Mouse (Mus musculus) limb, embryonic 15.5 days (tissue): ENCODE measurements around the gene Plac9a. TPM values are rescaled to one million over a fixed set of nuclear protein-coding genes. Genes with fewer than 3 reads are reported as not detected.
"Not testable (repeated sequence)": the region's sequence is repeated elsewhere in the genome, so short reads cannot be mapped to it uniquely, and the experiment has no call there.

Experiments used
- ATAC-seq: fragments of 200-750 bp; cut with Nextera tagmentation; 2 replicates; pipeline ENCODE4 v1.8.0; 2017; ENCODE audit warnings: low read depth, moderate TSS enrichment; ENCODE audit not compliant: insufficient number of reproducible peaks, low FRiP score, low TSS enrichment
- H3K27ac ChIP-seq: fragments of 300-500 bp; sonication (generic); 2 replicates; pipeline ENCODE4 v1.5.1; 2015; ENCODE audit warnings: moderate library complexity, mild to moderate bottlenecking, inconsistent platforms
- H3K27me3 ChIP-seq: fragments of 300-500 bp; sonication (generic); 2 replicates; pipeline ENCODE4 v1.6.1; 2015; ENCODE audit warnings: inconsistent platforms
- H3K36me3 ChIP-seq: fragments of 300-500 bp; sonication (generic); 2 replicates; pipeline ENCODE4 v1.6.1; 2015; ENCODE audit warnings: inconsistent platforms
- H3K4me1 ChIP-seq: fragments of 300-500 bp; sonication (generic); 2 replicates; pipeline ENCODE4 v1.6.1; 2015; ENCODE audit warnings: inconsistent platforms
- H3K4me2 ChIP-seq: fragments of 300-500 bp; sonication (generic); 2 replicates; pipeline ENCODE4 v1.6.1; 2015; ENCODE audit warnings: mild to moderate bottlenecking, inconsistent platforms
- H3K4me3 ChIP-seq: fragments of 300-500 bp; sonication (generic); 2 replicates; pipeline ENCODE4 v1.5.1; 2015; ENCODE audit warnings: mild to moderate bottlenecking, inconsistent platforms
- H3K9ac ChIP-seq: fragments of 300-500 bp; sonication (generic); 2 replicates; pipeline ENCODE4 v1.6.1; 2015; ENCODE audit warnings: inconsistent platforms
- H3K9me3 ChIP-seq: fragments of 300-500 bp; sonication (generic); 2 replicates; pipeline ENCODE4 v1.6.1; 2016; ENCODE audit warnings: inconsistent platforms
- WGBS: fragments of 180-500 bp; shearing (Covaris S2); methylation state at CpG from one replicate; pipeline ENCODE4 v1.1.7; 2015; 5-methylcytosine and 5-hydroxymethylcytosine counted together
- polyA plus RNA-seq: library from polyadenylated mRNA; unstranded; fragments of >200 nt; fragmentation: Nextera tagmentation; extraction: Ambion mirVana; gene quantifications from 2 replicates; pipeline ENCODE4 v1.2.1, GENCODE M21; 2015

Gene Plac9a
- 2.5 TPM in 1 of 2 replicates, not detected in the other for polyA plus RNA-seq

DNA sequence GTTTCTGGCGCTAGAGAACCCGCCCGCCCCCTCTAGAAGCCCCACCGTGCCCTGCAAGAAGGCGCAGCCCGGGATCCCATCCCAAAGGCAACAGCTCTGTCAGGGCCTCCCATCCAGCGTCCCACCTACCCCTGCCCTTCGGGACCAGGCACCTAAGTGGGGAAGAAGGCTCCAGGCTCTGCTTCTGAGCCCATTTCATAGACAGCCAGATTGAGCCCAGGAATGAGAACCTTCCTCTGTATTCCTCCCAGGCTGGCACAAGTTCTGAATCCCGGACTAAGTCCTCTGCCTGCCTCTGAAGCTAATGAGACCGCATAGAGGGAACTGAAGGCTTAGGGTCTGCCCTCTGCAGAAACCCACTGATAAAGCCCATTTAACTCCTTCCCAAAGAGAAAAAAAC lies at the start of gene Plac9a:
TSS of gene Plac9a (minus strand) at position 101 of the 400 bp plus-strand sequence.
- H3K4me3 ChIP-seq, H3K9me3 ChIP-seq, ATAC-seq: not testable (repeated sequence)

DNA sequence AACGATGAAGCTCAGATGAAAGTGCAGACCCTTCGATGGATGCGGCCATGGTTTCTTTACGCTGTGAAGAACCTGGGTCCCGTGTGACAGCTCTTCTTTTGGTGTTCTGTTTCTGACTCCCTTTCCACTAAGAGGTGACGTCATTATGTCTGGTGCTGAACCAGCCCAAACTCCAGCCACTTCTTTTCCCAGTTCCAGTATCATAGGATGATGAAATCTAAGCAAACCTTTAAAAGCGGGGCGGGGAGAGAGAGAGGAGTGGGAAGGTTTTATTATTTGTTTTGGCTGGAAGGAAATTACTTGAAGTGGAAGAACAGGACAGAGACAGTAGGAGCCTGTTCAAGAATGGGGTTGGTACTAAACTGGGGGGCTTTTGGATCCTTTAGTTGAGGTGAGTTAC lies 35.1 kb upstream of the Plac9a start, which contains the start of gene Cphx1:
TSS of gene Cphx1 (plus strand) at position 301 of the 400 bp plus-strand sequence.
- not testable (repeated sequence) for ATAC-seq, H3K27ac ChIP-seq, H3K9ac ChIP-seq, H3K4me3 ChIP-seq, H3K36me3 ChIP-seq, H3K4me1 ChIP-seq, H3K27me3 ChIP-seq, H3K4me2 ChIP-seq, H3K9me3 ChIP-seq
- no CpG with 5 or more reads among the region's 8 CpGs for WGBS

More for the DNA sequence above, at the start of gene Plac9a:
- H3K4me2 ChIP-seq, H3K27ac ChIP-seq, H3K9ac ChIP-seq, H3K4me1 ChIP-seq, H3K27me3 ChIP-seq, H3K36me3 ChIP-seq: not testable (repeated sequence)
- no CpG with 5 or more reads among the region's 10 CpGs for WGBS

DNA sequence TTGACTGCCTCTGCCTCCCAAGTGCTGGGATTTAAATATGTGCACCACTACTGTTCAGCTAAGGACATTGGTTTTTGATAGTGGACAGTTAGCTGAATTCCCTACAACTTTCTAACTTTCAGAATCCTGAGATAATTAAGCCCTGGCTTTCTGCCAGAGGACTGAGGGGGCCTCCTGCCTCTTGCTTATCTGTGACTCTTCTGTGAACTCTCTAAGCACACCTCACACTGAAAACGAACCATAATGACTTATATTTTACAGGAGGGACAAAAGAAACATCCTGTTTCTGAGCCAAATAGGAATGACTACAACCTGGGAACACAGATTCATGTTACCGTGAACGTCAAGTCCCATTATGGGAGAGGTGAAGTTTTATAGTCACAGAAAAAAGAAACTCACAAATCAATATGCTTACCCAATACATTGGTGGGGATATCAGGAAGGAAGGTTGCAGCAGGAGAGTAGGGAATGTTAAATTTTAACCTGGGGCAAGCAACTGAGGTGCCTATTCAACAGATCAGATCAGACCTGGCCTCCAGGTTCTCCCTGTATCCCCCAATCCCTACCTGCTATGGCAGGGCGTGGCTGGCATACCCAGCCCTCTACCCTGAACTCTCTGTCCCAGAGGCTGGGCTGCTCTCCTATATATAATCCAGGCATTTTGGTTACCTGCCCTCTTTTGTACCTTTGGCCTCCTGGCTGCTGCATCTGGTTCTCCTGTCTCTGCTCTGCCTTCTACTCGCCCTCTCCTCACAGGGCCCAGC lies 34.1 kb upstream of the Plac9a start:
- H3K4me2 ChIP-seq, H3K27me3 ChIP-seq, H3K27ac ChIP-seq, H3K4me1 ChIP-seq, H3K9ac ChIP-seq, H3K36me3 ChIP-seq, H3K9me3 ChIP-seq, H3K4me3 ChIP-seq, ATAC-seq: not testable (repeated sequence)
- no CpG with 5 or more reads among the region's 5 CpGs for WGBS

DNA sequence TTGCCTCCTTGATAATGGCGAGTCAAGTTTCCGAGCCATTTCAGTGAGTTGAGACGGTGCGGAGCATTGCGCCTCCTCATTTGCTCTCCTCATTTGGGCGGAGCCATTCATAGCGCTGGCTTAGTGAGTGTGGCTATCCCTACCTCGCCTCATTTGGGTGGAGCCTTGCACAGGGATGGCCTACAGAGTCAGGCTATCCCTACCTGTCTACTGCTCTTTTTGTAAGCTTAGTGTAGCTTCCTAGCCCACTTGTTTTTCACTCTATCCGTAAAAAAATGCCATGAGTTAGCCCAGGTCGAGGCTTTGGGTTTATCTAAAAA lies 24.6 kb upstream of the Plac9a start, which contains the start of gene Tmem254a:
TSS of gene Tmem254a (minus strand) at position 111 of the 320 bp plus-strand sequence.
- H3K27me3 ChIP-seq, ATAC-seq, H3K27ac ChIP-seq, H3K9me3 ChIP-seq, H3K4me3 ChIP-seq, H3K36me3 ChIP-seq, H3K9ac ChIP-seq, H3K4me2 ChIP-seq, H3K4me1 ChIP-seq: not testable (repeated sequence)
- WGBS: no CpG with 5 or more reads among the region's 10 CpGs

DNA sequence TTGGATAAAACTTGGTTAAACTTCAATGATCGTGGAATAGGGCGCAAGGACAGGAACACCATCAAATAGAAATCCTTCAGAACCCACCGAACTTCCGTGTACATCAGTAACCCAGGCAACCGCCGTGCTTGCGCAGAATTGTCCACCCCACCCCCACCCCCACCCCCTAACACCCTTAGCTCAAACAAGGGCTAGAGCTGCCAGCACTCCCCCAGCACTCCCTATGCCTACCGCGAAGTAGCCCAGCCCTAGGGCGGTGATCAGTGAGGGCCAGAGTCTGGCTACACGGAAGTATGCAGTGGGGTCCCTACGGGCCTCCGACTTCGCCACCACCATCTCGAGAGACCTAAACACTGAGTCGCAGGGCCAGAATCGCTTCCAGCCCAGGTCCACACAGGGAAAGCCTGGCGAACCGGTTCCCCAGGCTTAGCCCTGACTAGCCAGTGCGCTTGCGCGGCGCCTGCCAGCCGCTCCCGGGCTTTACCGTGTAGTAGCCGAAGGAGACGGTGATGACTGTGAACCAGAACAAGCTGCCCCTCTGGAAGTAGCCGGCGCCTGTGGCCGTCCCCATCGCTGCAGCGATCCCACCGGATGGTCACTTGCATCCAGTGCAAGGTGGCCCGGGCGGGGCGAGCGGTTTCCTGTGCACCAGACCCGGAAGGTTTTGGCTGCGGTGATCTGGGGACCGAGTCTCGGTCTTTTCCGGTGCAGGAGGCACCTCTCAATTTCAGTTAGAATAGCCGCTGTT lies 24.1 kb upstream of the Plac9a start:
- H3K27me3 ChIP-seq, H3K4me3 ChIP-seq, H3K9me3 ChIP-seq, H3K36me3 ChIP-seq, H3K4me1 ChIP-seq, H3K27ac ChIP-seq, ATAC-seq, H3K9ac ChIP-seq, H3K4me2 ChIP-seq: not testable (repeated sequence)
- WGBS: no CpG with 5 or more reads among the region's 44 CpGs

DNA sequence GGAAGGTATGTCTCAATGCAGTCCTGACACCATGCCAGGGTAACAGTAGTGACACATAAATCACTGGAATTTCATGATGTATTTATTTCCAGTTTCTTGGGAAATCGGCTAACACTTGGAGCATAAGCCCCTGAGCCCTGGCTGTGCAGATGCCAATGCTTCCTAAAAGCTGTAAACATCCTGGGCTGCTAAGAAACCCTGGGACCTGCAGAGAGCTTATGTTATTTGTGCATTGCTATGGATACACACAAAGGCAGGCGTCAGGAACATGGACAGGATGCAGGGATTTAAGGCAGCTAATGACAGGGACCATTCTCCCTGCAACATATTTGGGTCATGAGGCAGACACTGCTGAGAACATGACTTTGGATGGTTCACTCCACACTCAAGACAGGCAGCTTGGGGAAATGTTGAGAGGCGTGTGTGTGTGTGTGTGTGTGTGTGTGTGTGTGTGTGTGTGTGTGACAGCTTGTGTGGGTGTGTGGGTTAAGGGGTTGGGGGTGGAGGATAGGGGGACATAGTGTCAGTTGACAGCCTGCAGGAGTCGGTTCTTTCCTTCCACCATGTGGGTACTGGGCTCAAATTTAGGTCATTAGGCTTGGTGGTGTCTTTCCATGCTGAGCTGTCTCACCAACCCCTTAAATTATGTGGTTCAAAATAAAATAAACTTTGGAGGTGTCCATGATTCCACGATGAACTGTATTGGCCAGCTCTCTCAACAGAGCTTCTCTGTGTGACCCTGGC lies 15.7 kb upstream of the Plac9a start:
- H3K9me3 ChIP-seq, ATAC-seq, H3K27ac ChIP-seq, H3K4me2 ChIP-seq, H3K9ac ChIP-seq, H3K4me1 ChIP-seq, H3K4me3 ChIP-seq, H3K27me3 ChIP-seq, H3K36me3 ChIP-seq: not testable (repeated sequence)
- WGBS: no CpG with 5 or more reads among the region's 5 CpGs

DNA sequence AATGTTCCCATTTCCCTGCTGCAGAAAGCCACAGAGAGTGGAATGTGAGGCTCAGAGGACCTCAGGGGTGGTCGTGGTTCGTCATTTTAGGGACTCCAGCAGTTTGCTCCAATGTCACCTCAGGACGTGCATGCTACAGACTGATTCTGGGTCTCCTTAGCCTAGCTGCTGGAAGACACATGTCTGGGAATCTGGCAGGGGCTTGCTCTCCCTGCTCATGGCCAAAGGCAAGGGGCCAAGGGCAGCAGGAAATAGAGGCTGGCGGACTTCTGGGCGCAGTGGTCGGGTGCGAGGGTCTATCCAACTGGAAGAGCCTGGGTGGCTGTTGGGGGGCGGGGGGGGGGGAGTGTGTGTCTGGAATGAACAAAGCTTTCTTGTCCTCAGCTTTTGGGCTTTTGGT lies 6.1 kb upstream of the Plac9a start:
- not testable (repeated sequence) for H3K27ac ChIP-seq, H3K4me3 ChIP-seq, H3K36me3 ChIP-seq, H3K9ac ChIP-seq, ATAC-seq, H3K27me3 ChIP-seq, H3K4me1 ChIP-seq, H3K4me2 ChIP-seq, H3K9me3 ChIP-seq
- WGBS: no CpG with 5 or more reads among the region's 8 CpGs

DNA sequence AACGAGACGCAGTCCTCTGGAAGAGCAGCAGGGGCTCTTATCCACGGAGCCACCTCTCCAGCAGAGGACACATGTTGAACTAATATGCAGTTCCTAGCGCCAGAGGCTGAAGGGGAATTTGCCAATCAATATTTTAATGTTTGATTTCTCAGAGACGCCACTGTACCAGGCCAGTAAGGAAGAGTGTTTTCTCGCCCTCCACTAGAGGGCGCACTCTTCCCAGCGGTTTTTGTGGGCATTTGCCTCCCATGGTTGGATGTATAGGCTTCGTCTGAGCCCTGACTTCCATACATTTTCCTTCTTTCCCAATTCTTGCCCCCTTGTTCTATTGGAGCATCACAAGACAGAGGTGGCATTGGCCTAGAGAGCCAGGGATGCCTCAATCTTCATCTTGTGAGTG lies 4.4 kb upstream of the Plac9a start:
- not testable (repeated sequence) for H3K4me2 ChIP-seq, H3K9me3 ChIP-seq, ATAC-seq, H3K36me3 ChIP-seq, H3K27ac ChIP-seq, H3K9ac ChIP-seq, H3K4me1 ChIP-seq, H3K27me3 ChIP-seq, H3K4me3 ChIP-seq
- WGBS: no CpG with 5 or more reads among the region's 9 CpGs

DNA sequence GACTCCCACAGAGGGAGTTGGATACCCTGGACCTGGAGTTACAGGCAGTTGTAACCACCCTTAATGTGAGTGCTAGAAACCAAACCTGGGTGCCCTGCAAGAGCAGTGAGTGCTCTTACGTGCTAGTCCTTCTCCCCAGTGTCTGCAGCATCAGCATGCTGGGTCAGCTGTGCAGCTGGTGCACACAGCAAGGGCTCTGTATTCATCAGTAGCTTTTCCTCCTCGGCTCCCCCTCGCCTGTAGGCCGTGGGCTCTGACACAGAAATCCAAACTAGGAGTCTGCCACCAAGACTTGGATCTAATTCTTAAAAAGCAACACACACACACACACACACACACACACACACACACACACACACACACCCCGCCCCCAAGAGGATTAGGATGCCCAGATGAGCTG lies 2.3 kb upstream of the Plac9a start:
- H3K36me3 ChIP-seq, H3K4me2 ChIP-seq, H3K4me1 ChIP-seq, H3K4me3 ChIP-seq, H3K9ac ChIP-seq, H3K9me3 ChIP-seq, H3K27me3 ChIP-seq, ATAC-seq, H3K27ac ChIP-seq: not testable (repeated sequence)
- 75% methylated on average over 1 of the region's 5 CpGs for WGBS

DNA sequence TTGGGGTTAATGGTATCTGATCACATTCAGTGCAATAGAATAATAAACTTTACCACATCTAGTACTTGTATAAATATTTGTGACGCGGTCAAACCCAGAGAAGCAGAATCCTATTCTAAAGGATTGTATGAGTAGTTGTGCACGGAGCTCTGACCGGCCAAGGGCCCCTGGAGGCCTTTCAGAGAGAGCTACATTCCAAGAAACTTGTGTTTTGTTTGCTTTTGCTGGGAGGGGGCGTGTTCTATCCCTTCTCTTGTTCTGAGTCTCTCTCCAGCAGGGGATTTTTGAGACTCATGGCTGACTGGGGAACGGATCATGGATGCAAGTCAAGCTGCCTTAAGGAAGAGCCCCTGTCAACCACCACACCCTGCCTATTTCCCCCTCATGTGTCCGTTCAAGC lies 7.2 kb downstream of the Plac9a start:
- ATAC-seq, H3K9ac ChIP-seq, H3K36me3 ChIP-seq, H3K27me3 ChIP-seq, H3K4me1 ChIP-seq, H3K4me3 ChIP-seq, H3K4me2 ChIP-seq, H3K27ac ChIP-seq, H3K9me3 ChIP-seq: not testable (repeated sequence)
- no CpG with 5 or more reads among the region's 7 CpGs for WGBS

DNA sequence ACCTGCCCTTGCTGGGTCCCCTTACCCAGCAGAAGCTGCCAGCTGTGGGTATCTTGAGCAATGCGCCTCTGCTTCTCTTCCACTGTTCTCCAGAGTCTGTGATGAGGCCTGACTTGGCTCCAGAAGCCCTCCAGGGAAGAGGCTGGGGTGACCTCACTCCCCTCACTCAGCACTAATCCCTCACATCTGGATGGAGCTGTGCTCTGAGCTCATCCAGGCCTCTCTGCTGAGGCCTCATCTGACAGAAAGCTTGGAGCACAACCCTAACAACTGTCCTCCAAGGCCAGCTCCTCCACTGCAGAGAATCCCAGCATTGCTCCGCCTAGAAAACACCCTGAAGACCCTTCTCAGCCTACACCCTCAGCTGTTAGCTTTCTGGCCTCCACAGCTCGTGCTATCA lies 8.3 kb downstream of the Plac9a start:
- not testable (repeated sequence) for H3K4me3 ChIP-seq, H3K9ac ChIP-seq, H3K36me3 ChIP-seq, H3K9me3 ChIP-seq, H3K4me1 ChIP-seq, H3K27me3 ChIP-seq, H3K27ac ChIP-seq, H3K4me2 ChIP-seq
- peak; percentile 52; the same call in 1 of the 2 replicates for ATAC-seq
- WGBS: no CpG with 5 or more reads among the region's 3 CpGs

DNA sequence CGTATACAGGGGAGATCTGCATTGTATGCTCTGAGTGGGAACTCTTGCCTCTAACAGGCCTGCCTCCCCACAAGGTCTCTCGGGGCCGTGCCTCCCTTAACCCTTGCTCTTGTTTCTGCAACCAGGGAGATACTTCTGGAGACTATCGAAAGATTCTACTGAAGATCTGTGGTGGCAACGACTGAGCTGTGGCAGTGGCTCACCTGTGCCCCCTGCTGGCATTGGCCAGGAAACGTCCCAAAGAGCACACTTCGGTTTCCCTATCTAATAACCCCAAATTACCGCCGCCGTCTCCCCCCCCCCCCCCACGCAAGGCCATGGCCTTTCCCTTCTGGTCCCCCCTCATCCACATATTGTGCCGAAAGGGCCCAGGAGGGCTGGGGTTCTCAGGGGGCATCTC lies 17.0 kb downstream of the Plac9a start:
- H3K27me3 ChIP-seq, ATAC-seq, H3K27ac ChIP-seq, H3K9ac ChIP-seq, H3K4me3 ChIP-seq, H3K9me3 ChIP-seq, H3K36me3 ChIP-seq, H3K4me2 ChIP-seq, H3K4me1 ChIP-seq: not testable (repeated sequence)
- no CpG with 5 or more reads among the region's 12 CpGs for WGBS
